Comparison of ENCODE assay signal across 18 mouse cellular contexts in genomic region chr13:42097109-42097508, GRCm38 (mm10).
"Had no signal": no experiment of that assay in that cellular context is flagged by ENCODE, and none has a peak within 500 bp of the region (broad histone marks: within the 10 kb centered on the region; RNA-seq: fewer than 3 reads in every experiment).

No protein-coding gene starts in this region.

- H3K36me3 ChIP-seq: lung, embryonic 15.5 days; neural tube, embryonic 13.5 days; neural tube, embryonic 15.5 days had no signal

- DNase-seq: liver, embryonic 13.5 days; liver, postnatal 0 days; lung, adult 2 months; lung, postnatal 14 days; lung, postnatal 36 days; midbrain, embryonic 14.5 days; retina, postnatal 1 day; right cerebral cortex, postnatal 14 days; thymus, adult 18-20 months; thymus, postnatal 14 days; thymus, postnatal 36 days had no signal

- H3K9me3 ChIP-seq: liver, embryonic 13.5 days; liver, embryonic 15.5 days; lung, embryonic 15.5 days; neural tube, embryonic 13.5 days; neural tube, embryonic 15.5 days had no signal

- H3K4me2 ChIP-seq: lung, embryonic 15.5 days; midbrain, embryonic 12.5 days; neural tube, embryonic 13.5 days; neural tube, embryonic 15.5 days had no signal

- ATAC-seq: liver, postnatal 0 days; lung, postnatal 0 days had no signal

- H3K27ac ChIP-seq: lung, embryonic 15.5 days; macrophage; midbrain, embryonic 12.5 days; neural tube, embryonic 13.5 days; neural tube, embryonic 15.5 days had no signal

- H3K4me3 ChIP-seq: liver, embryonic 13.5 days; liver, embryonic 15.5 days; lung, embryonic 15.5 days; midbrain, embryonic 12.5 days; neural tube, embryonic 13.5 days; neural tube, embryonic 15.5 days had no signal

- H3K9ac ChIP-seq: liver, embryonic 13.5 days; liver, embryonic 15.5 days; liver, postnatal 0 days; lung, embryonic 15.5 days; midbrain, embryonic 12.5 days; neural tube, embryonic 13.5 days; neural tube, embryonic 15.5 days had no signal

- H3K27me3 ChIP-seq: liver, embryonic 13.5 days; liver, embryonic 15.5 days; lung, embryonic 15.5 days; midbrain, embryonic 12.5 days; neural tube, embryonic 13.5 days; neural tube, embryonic 15.5 days had no signal
